Mouse (Mus musculus): ENCODE measurements around the gene Tmem121b. TPM values are rescaled to one million over a fixed set of nuclear protein-coding genes. Genes with fewer than 3 reads are reported as not detected.

The Tmem121b gene
- total RNA-seq, 2 experiments from 2014 or later, result not detected

DNA sequence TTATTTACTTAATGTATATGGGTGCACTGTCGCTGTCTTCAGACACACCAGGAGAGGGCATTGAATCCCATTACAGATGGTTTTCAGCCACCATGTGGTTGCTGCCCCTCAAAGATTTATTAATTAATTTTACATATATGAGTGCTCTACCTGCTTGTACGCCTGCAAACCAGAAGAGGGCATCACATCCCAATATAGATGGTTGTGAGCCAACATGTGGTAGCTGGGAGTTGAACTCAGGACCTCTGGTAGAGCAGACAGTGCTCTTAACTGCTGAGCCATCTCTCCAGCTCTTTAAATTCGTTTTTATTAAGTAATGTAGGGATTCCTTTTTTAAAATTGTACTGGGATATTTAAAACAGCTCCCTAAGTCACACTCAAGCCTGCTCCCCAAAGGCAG is 24.3 kb downstream of the Tmem121b start:
- no peak for DNase-seq
- intact Hi-C loops (cut with DNase I), result no loop called here

DNA sequence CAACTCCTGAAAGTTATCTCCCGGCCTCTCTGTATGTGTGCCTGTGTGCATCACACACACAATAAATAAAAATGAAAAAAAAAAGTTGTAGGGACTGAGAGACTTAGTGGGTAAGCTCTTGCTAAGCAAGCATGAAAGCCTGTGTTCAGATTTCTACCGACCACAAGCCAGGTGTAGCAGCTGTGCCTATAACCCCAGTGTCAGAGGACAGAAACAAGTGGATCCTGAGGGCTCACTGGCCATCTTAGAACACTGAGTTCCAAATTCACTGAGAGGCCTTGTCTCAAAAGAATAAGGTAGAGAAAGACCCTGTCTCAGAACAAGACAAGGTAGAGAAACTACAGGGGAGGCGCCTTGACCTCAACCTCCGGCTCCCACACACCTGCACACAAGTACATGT is 25.3 kb downstream of the Tmem121b start:
- no peak for DNase-seq
- intact Hi-C loops (cut with DNase I), result no loop called here

DNA sequence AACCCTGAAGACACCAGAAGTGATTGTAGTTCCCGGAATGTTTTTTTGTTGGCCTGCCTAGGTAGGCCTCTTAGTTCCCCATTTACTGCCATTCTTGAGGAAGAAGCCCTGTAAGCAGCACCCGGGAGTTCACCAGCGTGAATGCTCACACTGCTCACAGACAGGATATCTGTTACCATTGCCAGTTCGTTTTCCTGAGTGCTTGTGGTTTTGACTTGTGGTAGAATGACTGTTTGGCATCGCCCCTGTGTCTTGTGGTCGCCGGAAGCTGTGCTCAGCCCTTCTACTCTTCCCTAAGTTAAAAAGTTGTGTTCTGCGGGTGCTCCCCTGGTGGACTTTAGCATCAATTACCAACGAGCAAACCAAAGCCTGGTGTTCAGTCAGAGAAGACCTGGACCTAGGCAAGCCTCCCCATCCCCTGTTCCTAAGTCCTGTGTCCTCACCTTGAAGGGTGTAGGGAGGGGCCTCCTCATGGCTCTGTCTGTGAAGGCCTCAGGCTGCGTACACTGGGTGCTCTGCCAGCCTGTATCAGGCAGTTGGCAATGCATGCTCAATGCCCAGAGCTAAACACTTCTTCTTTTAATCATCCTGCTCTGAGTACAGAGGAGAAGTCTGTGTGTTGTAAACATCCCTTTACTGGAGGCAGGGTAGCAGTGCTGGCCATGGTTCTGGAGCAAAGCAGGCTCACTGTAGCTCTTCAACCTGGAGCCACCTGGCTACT is 26.8 kb downstream of the Tmem121b start:
- intact Hi-C loops (cut with DNase I), result no loop called here
- DNase-seq, result no peak

DNA sequence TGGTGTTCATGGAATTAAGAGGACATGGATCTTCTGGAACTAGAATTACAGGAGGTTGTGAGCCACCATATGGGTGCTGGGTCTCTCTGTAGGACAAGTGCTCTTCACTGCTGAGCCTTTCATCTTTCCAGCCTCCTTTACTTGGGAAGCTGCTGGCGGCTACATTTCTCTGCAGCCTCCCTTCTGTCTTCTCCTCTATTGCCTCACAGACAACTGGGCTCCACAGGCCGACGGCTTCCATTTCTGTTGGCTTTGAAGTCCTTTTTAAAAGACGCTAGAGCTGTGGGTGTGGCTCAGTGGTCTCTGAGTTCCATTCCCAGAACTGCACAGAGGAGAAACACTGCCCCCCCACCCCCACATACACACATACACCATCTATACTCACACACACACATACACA is 28.2 kb downstream of the Tmem121b start:
- intact Hi-C loops (cut with DNase I), result no loop called here
- no peak for DNase-seq

DNA sequence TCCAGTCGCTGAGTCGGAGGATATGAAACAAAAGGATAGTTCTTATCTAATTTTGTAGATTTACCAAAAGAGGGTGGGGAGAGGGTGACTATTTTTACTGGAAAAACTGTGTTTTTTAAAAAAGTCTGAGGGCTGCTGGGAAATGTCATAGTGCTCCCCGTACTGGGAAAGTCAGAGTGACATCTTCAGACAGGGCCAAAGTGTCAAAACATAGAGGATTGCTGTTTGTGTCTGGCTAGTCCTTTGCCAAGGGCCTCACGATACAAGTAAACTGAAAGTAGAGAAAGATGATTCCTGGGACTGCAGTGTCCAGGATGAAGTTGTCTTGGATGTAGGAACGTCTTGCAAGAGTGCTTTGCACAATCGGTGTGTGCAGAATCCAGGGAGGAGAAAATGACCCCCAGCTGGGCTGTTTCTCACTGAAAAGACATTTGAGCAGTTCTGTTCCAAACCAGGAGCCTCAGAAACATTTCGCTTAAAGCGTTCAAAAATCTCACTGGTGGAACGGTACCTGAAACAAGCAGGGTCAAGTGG is 29.1 kb downstream of the Tmem121b start:
- intact Hi-C loops (cut with DNase I), result no loop called here
- no peak for DNase-seq

DNA sequence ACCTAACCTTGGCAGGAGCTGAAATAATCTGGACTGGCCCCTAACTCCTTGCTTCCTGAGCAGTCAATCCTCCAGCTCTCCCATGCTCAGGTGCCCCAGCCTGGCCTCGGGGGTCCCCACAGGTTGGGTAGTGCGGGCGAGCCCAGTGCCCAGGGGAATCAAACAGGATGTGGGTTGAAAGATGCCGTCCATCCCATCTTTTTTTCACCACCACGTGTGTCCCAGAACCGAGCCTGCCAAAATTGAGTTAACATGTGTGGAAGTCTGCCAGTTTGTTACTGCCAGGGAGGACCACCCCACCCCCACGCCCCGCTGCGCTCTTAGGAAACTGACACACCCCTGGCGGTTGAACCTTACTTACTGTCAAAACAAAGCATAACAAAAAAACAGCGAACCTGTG is 29.7 kb downstream of the Tmem121b start:
- intact Hi-C loops (cut with DNase I), result no loop called here
- no peak for DNase-seq

DNA sequence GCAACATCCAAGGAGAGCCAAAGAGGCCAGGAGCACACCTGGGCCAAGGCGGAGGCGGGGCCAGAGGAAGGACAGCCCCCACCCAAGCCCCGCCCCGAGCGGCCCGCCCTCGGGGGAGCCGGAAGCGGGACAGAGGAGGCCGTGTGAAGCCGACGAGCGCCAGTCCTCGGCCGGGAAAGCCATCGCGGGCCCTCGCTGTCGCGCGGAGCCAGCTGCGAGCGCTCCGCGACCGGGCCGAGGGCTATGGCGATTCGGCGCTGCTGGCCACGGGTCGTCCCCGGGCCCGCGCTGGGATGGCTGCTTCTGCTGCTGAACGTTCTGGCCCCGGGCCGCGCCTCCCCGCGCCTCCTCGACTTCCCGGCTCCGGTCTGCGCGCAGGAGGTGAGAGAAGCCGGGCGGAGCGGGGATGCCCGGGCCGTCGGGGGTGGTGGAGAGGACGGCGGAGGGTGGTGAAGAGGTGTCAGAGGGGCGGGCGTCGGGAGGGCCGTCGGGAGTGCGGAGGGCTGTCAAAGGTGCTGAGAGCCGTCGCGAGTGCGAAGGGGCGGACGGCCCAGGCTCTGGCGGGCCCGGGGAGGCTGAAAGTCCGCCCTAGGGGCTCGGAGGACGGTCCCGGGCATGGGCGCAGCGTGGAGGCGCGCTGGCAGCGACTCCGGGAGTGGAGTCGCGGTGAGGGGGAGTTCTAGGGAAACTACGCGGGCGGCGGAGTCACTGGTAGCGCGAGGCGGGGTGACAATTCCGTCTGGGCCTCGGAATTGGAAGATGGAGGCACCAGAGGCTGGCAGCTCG is 30.3 kb downstream of the Tmem121b start, which contains the start of gene Il17ra:
Gene Il17ra, plus strand, starts transcription at position 162 of the 786 bp plus-strand sequence.
- DNase-seq, result peak; percentile 64 to 67
- intact Hi-C loops (cut with DNase I), result no loop called here

DNA sequence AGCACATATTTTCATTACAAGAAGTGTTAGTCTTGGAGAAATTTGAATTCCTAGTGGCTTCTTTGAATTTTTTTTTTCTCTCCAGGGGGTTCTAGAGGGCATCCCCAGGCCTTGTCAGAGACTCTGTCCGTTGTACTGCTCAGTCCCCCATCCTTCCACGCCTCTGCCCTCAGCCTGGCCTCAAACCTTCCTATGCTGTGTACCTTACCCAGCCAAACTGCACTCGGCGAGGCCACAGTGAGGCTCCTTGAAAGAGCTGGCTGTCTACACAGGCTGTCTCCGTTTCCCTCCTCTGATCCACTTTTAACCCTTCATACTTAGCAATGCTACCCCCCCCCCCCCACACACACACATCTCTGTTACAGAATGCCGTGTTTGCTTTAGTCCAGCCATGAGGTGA is 31.4 kb downstream of the Tmem121b start:
- intact Hi-C loops (cut with DNase I), result no loop called here
- no peak for DNase-seq

DNA sequence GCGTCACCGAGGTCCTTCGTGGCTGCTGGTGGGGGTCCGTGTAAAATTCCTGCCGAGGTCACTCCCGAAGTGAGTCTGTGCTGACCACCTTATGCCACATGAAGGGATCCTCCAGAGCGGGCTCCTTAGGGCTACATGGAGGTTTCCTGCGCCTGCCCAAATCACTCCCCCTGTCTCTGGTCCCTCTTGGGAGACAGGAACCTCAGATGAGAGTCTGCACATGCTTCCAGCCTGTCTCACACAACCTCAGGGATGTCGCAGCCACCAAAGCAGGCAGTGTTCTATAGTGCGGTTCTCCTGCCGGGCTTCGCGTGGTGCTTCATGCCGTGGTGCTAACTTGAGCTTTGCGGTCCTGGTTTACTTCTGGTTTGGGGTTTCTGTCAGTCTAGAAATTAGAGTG is 32.4 kb downstream of the Tmem121b start:
- intact Hi-C loops (cut with DNase I), result no loop called here
- DNase-seq, result no peak

DNA sequence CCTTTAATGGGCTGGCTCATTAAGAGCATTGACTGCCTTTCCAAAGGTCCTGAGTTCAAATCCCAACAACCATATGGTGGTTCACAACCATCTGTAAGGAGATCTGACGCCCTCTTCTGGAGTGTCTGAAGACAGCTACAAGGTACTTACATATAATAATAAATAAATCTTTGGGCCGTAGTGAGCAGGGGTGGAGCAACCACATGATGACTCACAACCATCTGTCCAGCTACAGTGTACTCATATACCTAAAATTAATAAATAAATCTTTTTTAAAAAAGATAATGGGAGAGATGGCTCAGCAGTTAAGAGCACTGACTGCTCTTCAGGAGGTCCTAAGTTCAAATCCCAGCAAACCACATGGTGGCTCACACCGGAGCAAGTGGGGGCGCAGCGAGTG is 35.9 kb downstream of the Tmem121b start:
- DNase-seq, result no peak
- intact Hi-C loops (cut with DNase I), result no loop called here

DNA sequence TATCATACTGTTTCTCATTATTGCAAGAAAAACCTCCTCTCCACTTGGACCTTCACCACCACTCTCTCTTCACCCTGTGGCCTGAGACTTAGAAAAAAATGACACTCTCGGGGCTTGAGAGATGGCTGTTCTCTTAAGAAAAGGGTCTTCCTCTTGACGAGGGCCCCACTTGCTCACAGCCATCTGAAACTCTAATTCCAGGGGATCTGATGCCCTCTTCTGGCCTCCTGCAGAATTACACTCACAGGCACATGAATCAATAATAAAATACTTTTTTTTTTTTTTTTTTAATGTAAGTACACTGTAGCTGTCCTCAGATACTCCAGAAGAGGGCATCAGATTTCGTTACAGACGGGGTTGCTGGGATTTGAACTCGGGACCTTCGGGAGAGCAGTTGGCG is 36.5 kb downstream of the Tmem121b start:
- no peak for DNase-seq
- intact Hi-C loops (cut with DNase I), result no loop called here

DNA sequence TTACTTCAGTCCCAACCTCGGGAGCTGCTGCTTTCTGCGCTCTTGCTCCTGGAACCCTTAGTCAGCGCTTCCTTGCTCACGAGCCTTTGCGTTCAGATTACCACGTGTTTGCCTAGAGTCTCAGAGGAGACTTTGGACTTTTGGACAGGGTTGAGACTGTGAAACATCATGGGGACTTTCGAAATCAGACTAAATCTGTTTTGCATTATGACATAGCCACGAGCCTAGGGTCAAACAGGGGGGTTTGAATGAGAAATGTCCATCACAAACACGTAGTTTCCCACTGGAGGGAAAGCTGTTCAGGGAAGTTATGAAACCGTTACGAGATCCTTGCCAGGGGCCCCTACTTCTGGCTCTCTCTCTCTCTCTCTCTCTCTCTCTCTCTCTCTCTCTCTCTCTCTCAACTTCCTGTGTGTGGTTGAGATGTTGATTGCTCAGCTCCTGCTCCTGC is 39.0 kb downstream of the Tmem121b start:
- intact Hi-C loops (cut with DNase I), result no loop called here
- DNase-seq, result no peak

DNA sequence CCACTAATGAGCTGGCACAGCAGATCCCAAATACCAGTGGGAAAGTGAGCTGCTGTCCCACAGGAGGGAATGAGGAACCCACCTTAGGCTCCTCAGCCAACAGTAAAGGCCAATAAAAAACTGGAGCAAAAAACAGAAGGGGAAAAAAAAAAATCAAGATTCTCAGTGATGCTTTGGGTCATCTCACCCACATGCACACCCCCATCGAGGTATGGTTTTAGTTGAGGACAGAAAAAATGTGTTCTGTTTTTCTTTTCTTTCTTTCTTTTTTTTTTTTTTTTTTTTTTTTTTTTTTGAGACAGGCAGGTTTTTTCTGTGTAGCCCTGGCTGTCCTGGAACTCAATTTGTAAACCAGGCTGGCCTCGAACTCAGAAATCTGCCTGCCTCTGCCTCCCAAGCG is 40.1 kb downstream of the Tmem121b start:
- no peak for DNase-seq
- intact Hi-C loops (cut with DNase I), result no loop called here

DNA sequence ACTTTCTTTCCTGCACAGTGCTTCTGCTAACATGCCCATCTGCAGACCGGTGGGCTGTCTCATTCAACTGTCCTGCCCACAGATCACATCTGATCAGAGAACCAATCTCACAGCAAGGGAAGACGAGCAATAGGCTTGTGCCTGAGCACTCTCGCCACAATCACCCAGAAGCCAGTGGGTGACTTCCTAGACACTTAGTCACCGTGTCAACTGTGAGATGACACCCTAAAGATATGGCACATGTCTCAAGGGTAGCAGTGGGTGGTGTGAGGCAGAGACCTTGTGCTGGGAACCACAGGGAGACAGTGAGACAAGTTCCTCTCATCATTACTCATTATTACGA is 40.5 kb downstream of the Tmem121b start:
- no peak for DNase-seq
- intact Hi-C loops (cut with DNase I), result no loop called here

DNA sequence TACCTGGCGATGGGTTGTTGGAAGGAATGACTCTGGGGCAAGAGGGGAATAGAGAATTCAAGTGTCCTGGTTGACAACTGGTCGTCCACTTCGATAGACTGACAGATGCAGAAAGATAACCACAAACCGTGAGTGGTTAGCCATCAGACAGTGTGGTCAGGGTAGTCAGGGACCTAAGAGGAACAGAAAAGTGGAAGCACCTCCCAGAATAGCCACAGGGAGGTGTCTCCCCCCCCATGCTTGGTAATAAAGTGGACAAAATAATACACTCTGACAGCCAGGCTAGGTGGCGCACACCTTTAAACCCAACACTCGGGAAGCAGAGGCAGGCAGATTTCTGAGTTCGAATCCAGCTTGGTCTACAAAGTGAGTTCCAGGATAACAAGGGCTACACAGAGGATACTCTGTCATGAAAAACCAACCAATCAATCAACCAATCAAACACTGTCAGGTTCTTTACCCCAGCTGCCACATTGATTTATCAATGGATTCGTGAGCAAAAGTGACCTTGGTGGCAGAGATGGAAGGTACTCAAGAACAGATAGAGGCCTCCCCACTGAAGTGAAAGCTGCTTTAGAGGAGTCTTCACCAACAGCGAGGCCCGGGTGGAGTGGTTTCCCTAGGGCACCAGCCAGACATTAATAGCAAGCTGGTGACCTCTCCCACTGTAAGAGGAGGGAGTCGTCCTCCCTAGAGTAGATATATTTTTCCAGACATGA is 41.1 kb downstream of the Tmem121b start:
- no peak for DNase-seq
- intact Hi-C loops (cut with DNase I), result no loop called here

DNA sequence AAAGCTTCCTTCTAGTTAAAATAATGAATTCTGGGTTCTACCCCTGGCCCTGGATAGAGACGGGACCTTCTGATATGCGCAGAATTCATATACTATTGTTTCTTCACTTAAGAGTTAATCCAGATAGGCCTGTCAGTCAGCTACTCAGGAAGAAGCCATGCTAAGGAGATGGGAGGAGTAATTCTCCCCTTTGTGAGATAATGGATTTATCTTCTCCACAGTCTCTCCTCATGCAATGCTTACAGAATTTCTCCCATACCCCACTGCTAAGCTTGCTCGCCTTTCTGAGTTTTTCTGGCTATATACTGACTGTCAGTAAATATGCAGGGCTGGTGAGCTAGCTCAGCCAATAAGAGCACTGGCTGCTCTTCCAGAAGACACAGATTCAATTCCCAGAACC is 43.4 kb downstream of the Tmem121b start:
- no peak for DNase-seq
- intact Hi-C loops (cut with DNase I), result no loop called here

DNA sequence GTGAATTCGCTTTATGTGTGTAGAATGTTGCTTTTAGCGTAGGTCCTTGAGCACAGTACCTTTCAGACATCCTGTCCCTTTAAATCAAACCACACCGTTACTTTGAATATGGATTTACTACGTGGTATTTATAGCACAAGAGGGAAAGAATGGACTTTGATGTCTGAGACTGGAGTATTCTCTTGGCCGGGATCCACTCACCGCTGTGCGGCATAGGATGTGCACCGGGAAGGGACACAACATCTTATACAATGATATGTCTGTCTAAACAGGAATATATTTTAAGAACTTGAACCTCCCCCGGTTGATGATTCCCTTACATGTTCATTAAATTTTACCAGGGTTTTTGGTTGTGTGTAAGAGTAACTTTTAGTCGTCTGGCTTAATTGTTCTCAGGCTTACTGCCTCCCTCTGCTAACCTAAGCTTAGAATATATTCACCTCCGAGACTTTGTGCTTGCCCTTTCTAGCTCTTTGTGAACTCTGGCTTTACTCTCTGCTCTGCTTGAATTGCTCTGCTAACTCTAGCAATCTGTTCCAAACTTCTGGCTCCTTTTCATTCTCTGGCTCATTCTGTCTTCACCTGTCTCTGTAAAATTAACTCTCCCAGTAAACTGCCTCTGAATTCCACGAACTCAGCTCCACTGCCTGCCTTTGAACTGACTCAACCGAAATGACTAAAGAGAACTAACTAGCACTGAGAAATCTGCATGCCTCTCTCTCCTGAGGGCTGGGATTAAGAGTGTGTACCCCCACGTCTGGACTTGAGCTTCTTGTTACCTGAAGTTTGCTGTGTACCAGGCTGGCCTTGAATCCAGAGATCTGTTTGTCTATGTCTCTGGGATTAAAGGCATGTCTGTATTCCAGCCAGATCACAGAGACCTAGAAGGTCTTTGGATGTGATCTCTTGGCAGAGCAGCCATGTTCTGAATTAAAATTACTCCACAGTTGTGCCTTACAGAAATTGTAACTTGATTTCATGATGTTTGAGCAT is 49.9 kb downstream of the Tmem121b start:
- no peak for DNase-seq
- intact Hi-C loops (cut with DNase I), result no loop called here

DNA sequence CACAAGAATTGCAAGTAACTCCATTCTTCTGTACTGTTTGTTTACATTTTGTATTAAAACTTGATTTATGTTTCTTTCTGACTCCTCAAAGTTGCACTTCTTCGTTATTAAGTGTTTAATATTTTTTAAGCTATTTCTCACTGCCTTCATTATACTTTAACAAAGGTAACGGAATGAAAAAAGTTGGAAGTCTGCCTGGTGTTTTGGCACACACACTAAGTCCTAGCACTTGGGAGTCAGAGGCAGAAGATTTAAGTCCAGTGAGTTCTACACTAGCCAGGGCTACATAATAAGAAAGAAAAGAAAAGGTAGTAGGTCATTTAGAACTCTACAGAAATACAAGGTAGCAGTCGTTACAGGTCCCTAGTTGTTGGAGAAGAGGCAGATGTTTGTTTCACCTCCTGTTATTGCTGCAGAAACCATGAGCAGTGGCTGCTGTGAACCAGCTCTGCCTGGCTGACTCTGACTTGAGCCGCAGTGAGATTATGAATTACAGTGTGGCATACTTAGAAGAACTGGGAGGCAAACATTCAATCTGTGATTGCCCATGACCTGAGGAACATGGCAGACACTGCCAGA is 51.3 kb downstream of the Tmem121b start:
- intact Hi-C loops (cut with DNase I), result no loop called here
- no peak for DNase-seq
